Mouse (Mus musculus) hindbrain, embryonic 11.5 days (tissue): Measurements from ENCODE around the gene Rgs10. TPM values are rescaled to one million over a fixed set of nuclear protein-coding genes. Genes with fewer than 3 reads are reported as not detected.

ENCODE experiments used
- ATAC-seq: fragments of 200-750 bp; cut with Nextera tagmentation; 2 replicates; pipeline ENCODE4 v1.8.0; 2017; ENCODE audit warnings: mild to moderate bottlenecking, moderate TSS enrichment, moderate library complexity; ENCODE audit not compliant: low FRiP score
- DNase-seq: peaks from one replicate; pipeline ENCODE4 v3.0.0-alpha.2; 2015; ENCODE audit warnings: low spot score
- H3K27ac ChIP-seq: fragments of 300-500 bp; sonication (generic); 2 replicates; pipeline ENCODE4 v1.5.1; 2014; ENCODE audit warnings: mild to moderate bottlenecking, low read depth, low read length
- H3K27me3 ChIP-seq: fragments of 300-500 bp; sonication (generic); 2 replicates; pipeline ENCODE4 v1.6.1; 2014; ENCODE audit warnings: mild to moderate bottlenecking, low read length, moderate library complexity, mixed read lengths; ENCODE audit not compliant: control insufficient read depth, insufficient read depth
- H3K36me3 ChIP-seq: fragments of 300-500 bp; sonication (generic); 2 replicates; pipeline ENCODE4 v1.6.1; 2014; ENCODE audit warnings: mild to moderate bottlenecking, low read length, moderate library complexity, mixed read lengths; ENCODE audit not compliant: control insufficient read depth, insufficient read depth
- H3K4me1 ChIP-seq: fragments of 300-500 bp; sonication (generic); replicated peaks from 2 replicates; pipeline ENCODE4 v1.6.1; 2014; ENCODE audit warnings: low read length, mixed read lengths; ENCODE audit not compliant: control insufficient read depth, insufficient read depth
- H3K4me2 ChIP-seq: fragments of 300-500 bp; sonication (generic); replicated peaks from 2 replicates; pipeline ENCODE4 v1.6.1; 2014; ENCODE audit warnings: mild to moderate bottlenecking, low read depth, low read length
- H3K4me3 ChIP-seq: fragments of 300-500 bp; sonication (generic); 2 replicates; pipeline ENCODE4 v1.5.1; 2014; ENCODE audit warnings: low read depth, low read length
- H3K9ac ChIP-seq: fragments of 300-500 bp; sonication (generic); 2 replicates; pipeline ENCODE4 v1.6.1; 2014; ENCODE audit warnings: low read depth, low read length
- H3K9me3 ChIP-seq: fragments of 300-500 bp; sonication (generic); 2 replicates; pipeline ENCODE4 v1.6.1; 2016; ENCODE audit warnings: low read length; ENCODE audit not compliant: control insufficient read depth
- WGBS: fragments of 180-500 bp; shearing (Covaris S2); extraction: QIAGEN DNeasy Blood & Tissue Kit; methylation state at CpG from one replicate; pipeline ENCODE4 v1.1.7; 2014; 5-methylcytosine and 5-hydroxymethylcytosine counted together
- polyA plus RNA-seq: library from polyadenylated mRNA; unstranded; fragments of >200 nt; fragmentation: Nextera tagmentation; extraction: Ambion mirVana; gene quantifications from 2 replicates; pipeline ENCODE4 v1.2.1, GENCODE M21; 2014

The Rgs10 gene
- polyA plus RNA-seq, 1 experiment from 2014 or later: 12.4 TPM

- no peak for ATAC-seq
- H3K27me3 ChIP-seq: no peaks in the 10 kb centered on the region
- no peak for DNase-seq
These were observed 59.8 kb downstream of the Rgs10 start for GRCm38 (mm10) chr7:128358741-128359140.

GRCm38 (mm10) chr7:128356868-128357755 is 61.4 kb downstream of the Rgs10 start:
- no peak for ATAC-seq
- DNase-seq: peak; percentile 43
- no peaks in the 10 kb centered on the region for H3K36me3 ChIP-seq
- H3K4me2 ChIP-seq: no peak overlapping the region
- 69% methylated on average over 9 of the region's 9 CpGs for WGBS
- H3K9me3 ChIP-seq: no peaks in the 10 kb centered on the region
- no peaks in the 10 kb centered on the region for H3K4me1 ChIP-seq
- no peaks in the 10 kb centered on the region for H3K27me3 ChIP-seq
- no peak overlapping the region for H3K4me3 ChIP-seq
- no peak overlapping the region for H3K27ac ChIP-seq
- H3K9ac ChIP-seq: no peak overlapping the region

More at GRCm38 (mm10) chr7:128358741-128359140, 59.8 kb downstream of the Rgs10 start:
- no peak overlapping the region for H3K9ac ChIP-seq
- no peaks in the 10 kb centered on the region for H3K36me3 ChIP-seq
- no peaks in the 10 kb centered on the region for H3K4me1 ChIP-seq
- H3K4me3 ChIP-seq: no peak overlapping the region
- H3K4me2 ChIP-seq: no peak overlapping the region
- no peaks in the 10 kb centered on the region for H3K9me3 ChIP-seq
- 83% methylated on average over 9 of the region's 9 CpGs for WGBS
- H3K27ac ChIP-seq: no peak overlapping the region

GRCm38 (mm10) chr7:128355463-128355862 is 63.1 kb downstream of the Rgs10 start:
- Histone ChIP-seq H3K27ac (no peak overlapping the region), H3K36me3 (no peaks in the 10 kb centered on the region), H3K4me2 (no peak overlapping the region), H3K4me1 (no peaks in the 10 kb centered on the region), H3K4me3 (no peak overlapping the region), H3K27me3 (no peaks in the 10 kb centered on the region), H3K9me3 (no peaks in the 10 kb centered on the region), H3K9ac (no peak overlapping the region)
- no peak for DNase-seq
- WGBS: 94% methylated on average over 5 of the region's 5 CpGs
- no peak for ATAC-seq

GRCm38 (mm10) chr7:128352721-128353120 is 65.8 kb downstream of the Rgs10 start:
- no peaks in the 10 kb centered on the region for H3K36me3 ChIP-seq
- no peaks in the 10 kb centered on the region for H3K9me3 ChIP-seq
- H3K4me3 ChIP-seq: no peak overlapping the region
- 68% methylated on average over 3 of the region's 3 CpGs for WGBS
- no peak overlapping the region for H3K9ac ChIP-seq
- no peaks in the 10 kb centered on the region for H3K27me3 ChIP-seq
- DNase-seq: no peak
- H3K4me1 ChIP-seq: no peaks in the 10 kb centered on the region
- no peak overlapping the region for H3K27ac ChIP-seq
- H3K4me2 ChIP-seq: no peak overlapping the region
- no peak for ATAC-seq

GRCm38 (mm10) chr7:128351176-128351575 is 67.4 kb downstream of the Rgs10 start:
- H3K9ac ChIP-seq: no peak overlapping the region
- H3K4me3 ChIP-seq: no peak overlapping the region
- H3K27me3 ChIP-seq: no peaks in the 10 kb centered on the region
- ATAC-seq (no peak), DNase-seq (no peak)
- no peaks in the 10 kb centered on the region for H3K36me3 ChIP-seq
- WGBS: 75% methylated on average over 3 of the region's 5 CpGs
- H3K27ac ChIP-seq: no peak overlapping the region
- H3K4me1 ChIP-seq: no peaks in the 10 kb centered on the region
- H3K9me3 ChIP-seq: no peaks in the 10 kb centered on the region
- no peak overlapping the region for H3K4me2 ChIP-seq

GRCm38 (mm10) chr7:128350316-128350715 is 68.2 kb downstream of the Rgs10 start:
- DNase-seq (no peak), ATAC-seq (no peak)
- Histone ChIP-seq H3K4me3 (no peak overlapping the region), H3K9ac (no peak overlapping the region), H3K9me3 (no peaks in the 10 kb centered on the region), H3K36me3 (no peaks in the 10 kb centered on the region), H3K4me2 (no peak overlapping the region), H3K27ac (no peak overlapping the region), H3K4me1 (no peaks in the 10 kb centered on the region), H3K27me3 (no peaks in the 10 kb centered on the region)
- 77% methylated on average over 7 of the region's 7 CpGs for WGBS

GRCm38 (mm10) chr7:128349751-128350150 is 68.8 kb downstream of the Rgs10 start:
- ATAC-seq: no peak
- no peaks in the 10 kb centered on the region for H3K27me3 ChIP-seq
- 65% methylated on average over 4 of the region's 4 CpGs for WGBS

GRCm38 (mm10) chr7:128348608-128349007 is 70.0 kb downstream of the Rgs10 start:
- Histone ChIP-seq H3K27me3 (no peaks in the 10 kb centered on the region), H3K4me1 (no peaks in the 10 kb centered on the region), H3K9ac (no peak overlapping the region), H3K4me3 (no peak overlapping the region), H3K36me3 (no peaks in the 10 kb centered on the region), H3K4me2 (no peak overlapping the region), H3K27ac (no peak overlapping the region), H3K9me3 (no peaks in the 10 kb centered on the region)
- WGBS: 50% methylated on average over 1 of the region's 1 CpGs
- no peak for ATAC-seq
- peak; percentile 33 for DNase-seq

More at GRCm38 (mm10) chr7:128349751-128350150, 68.8 kb downstream of the Rgs10 start:
- Histone ChIP-seq H3K4me3 (no peak overlapping the region), H3K4me2 (no peak overlapping the region), H3K36me3 (no peaks in the 10 kb centered on the region), H3K27ac (no peak overlapping the region), H3K9me3 (no peaks in the 10 kb centered on the region), H3K4me1 (no peaks in the 10 kb centered on the region), H3K9ac (no peak overlapping the region)
- DNase-seq: no peak

GRCm38 (mm10) chr7:128346991-128347390 is 71.6 kb downstream of the Rgs10 start:
- no peak for DNase-seq
- H3K27me3 ChIP-seq: no peaks in the 10 kb centered on the region
- WGBS: 83% methylated on average over 8 of the region's 8 CpGs

More at GRCm38 (mm10) chr7:128346991-128347390, 71.6 kb downstream of the Rgs10 start:
- H3K9me3 ChIP-seq: no peaks in the 10 kb centered on the region
- H3K36me3 ChIP-seq: no peaks in the 10 kb centered on the region
- ATAC-seq: no peak
- H3K4me3 ChIP-seq: no peak overlapping the region
- no peaks in the 10 kb centered on the region for H3K4me1 ChIP-seq
- no peak overlapping the region for H3K4me2 ChIP-seq
- no peak overlapping the region for H3K9ac ChIP-seq
- no peak overlapping the region for H3K27ac ChIP-seq
